Mouse (Mus musculus): Measurements from ENCODE around the gene Rad23a.
"Not testable (repeated sequence)": the region's sequence is repeated elsewhere in the genome, so short reads cannot be mapped to it uniquely, and the experiment has no call there.

Gene Rad23a

GRCm38 (mm10) chr8:84839411-84839810 lies 1.1 kb downstream of the Rad23a start:
- no peak for DNase-seq

GRCm38 (mm10) chr8:84838513-84838912 lies 2.0 kb downstream of the Rad23a start:
- no peak for DNase-seq

GRCm38 (mm10) chr8:84837912-84838470 lies 2.5 kb downstream of the Rad23a start:
- DNase-seq: no peak

- DNase-seq: peak; percentile 64
These were observed 3.1 kb downstream of the Rad23a start for GRCm38 (mm10) chr8:84837149-84837911.

GRCm38 (mm10) chr8:84834866-84835855 lies 5.3 kb downstream of the Rad23a start:
- peak; percentile 87 for DNase-seq

- no peak for DNase-seq
These were observed 6.2 kb downstream of the Rad23a start for GRCm38 (mm10) chr8:84834002-84834865.

GRCm38 (mm10) chr8:84832759-84833742 lies 7.4 kb downstream of the Rad23a start:
- no peak for DNase-seq

GRCm38 (mm10) chr8:84832034-84832717 lies 8.3 kb downstream of the Rad23a start:
- DNase-seq: peak; percentile 83

GRCm38 (mm10) chr8:84831490-84831889 lies 9.0 kb downstream of the Rad23a start, which contains the start of gene Gadd45gip1:
TSS of gene Gadd45gip1 (plus strand) at chr8:84831522.
- no peak for DNase-seq

- not testable (repeated sequence) for DNase-seq
These were observed 13.9 kb downstream of the Rad23a start for GRCm38 (mm10) chr8:84826518-84826917.

GRCm38 (mm10) chr8:84825636-84826035 lies 14.8 kb downstream of the Rad23a start:
- DNase-seq: no peak

- peak; percentile 75 for DNase-seq
These were observed 16.8 kb downstream of the Rad23a start for GRCm38 (mm10) chr8:84823653-84824052.

GRCm38 (mm10) chr8:84822723-84823122 lies 17.7 kb downstream of the Rad23a start, which contains the start of gene Dand5:
TSS of gene Dand5 (minus strand) at chr8:84822823.
- DNase-seq: no peak

GRCm38 (mm10) chr8:84816117-84816516 lies 24.3 kb downstream of the Rad23a start:
- DNase-seq: peak; percentile 50

GRCm38 (mm10) chr8:84815547-84815946 lies 24.9 kb downstream of the Rad23a start:
- peak; percentile 94 for DNase-seq

GRCm38 (mm10) chr8:84814555-84815441 lies 25.7 kb downstream of the Rad23a start:
- peak; percentile 81 for DNase-seq

GRCm38 (mm10) chr8:84814240-84814554 lies 26.3 kb downstream of the Rad23a start:
- DNase-seq: no peak

- no peak for DNase-seq
These were observed 26.6 kb downstream of the Rad23a start for GRCm38 (mm10) chr8:84813830-84814229.

GRCm38 (mm10) chr8:84813059-84813458 lies 27.4 kb downstream of the Rad23a start:
- DNase-seq: peak; percentile 80
